Mouse (Mus musculus) E14TG2a.4 (cell line): ENCODE data around the gene Fam32a.

Experiments used
- CTCF ChIP-seq: conservative IDR thresholded peaks from 2 replicates; pipeline ENCODE4 v1.5.1; 2014; ENCODE audit warnings: low read length
- NANOG ChIP-seq: IDR thresholded peaks from 2 replicates; pipeline ENCODE4 v1.6.1; 2014; ENCODE audit warnings: borderline replicate concordance, low read length, mixed read lengths

GRCm38 (mm10) chr8:72210710-72211109, 8.8 kb upstream of the Fam32a start:
- no peak for TF ChIP-seq NANOG
- no peak for TF ChIP-seq CTCF
